Mouse (Mus musculus): Measurements from ENCODE around the gene Tspan17. TPM values are rescaled to one million over a fixed set of nuclear protein-coding genes. Genes with fewer than 3 reads are reported as not detected.
A peak's percentile ranks its signal among the peaks of the same experiment; 100 is the strongest.

Gene Tspan17
- polyA plus RNA-seq, 1 experiment, result 12.0 TPM

DNA sequence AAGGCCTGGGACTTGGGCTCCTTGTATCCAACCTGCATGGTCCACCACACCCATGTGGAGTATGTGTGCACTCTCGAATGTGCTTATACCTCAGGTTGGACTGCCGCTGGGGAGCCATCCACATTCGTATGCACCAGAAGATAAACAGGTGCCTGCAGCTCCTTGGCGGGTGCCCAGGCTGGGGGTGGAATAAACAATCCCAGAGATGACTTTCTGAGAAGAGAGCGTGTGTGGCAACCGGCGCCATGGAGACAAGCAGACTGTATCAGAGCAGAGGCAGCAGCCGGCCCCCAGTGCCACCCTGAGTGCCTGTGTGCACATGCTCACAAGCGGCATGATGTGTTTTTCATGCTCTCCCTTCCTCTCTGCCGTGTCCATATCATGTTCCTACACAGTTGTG lies 36.5 kb upstream of the Tspan17 start:
- Histone ChIP-seq H3K4me3 (replicated peaks; ENCODE audit: control insufficient read depth, low read depth, low read length) (no peak overlapping the region), H3K27ac (ENCODE audit: control insufficient read depth, insufficient read depth, low read depth, low read length, poor library complexity) (no peak overlapping the region), H3K4me1 (ENCODE audit: control insufficient read depth, insufficient read depth, low read length) (no peaks in the 10 kb centered on the region)
- WGBS, result 66% methylated on average over 10 of the region's 10 CpGs
- TF ChIP-seq CTCF (IDR thresholded peaks at IDR 0.05; ENCODE audit: control insufficient read depth, insufficient read depth, low read length) (no peak), POLR2A (IDR thresholded peaks at IDR 0.05; ENCODE audit: borderline replicate concordance, control insufficient read depth, low read depth, low read length) (no peak)

GRCm38 (mm10) chr13:54753733-54754132 lies 35.4 kb upstream of the Tspan17 start:
- 56% methylated on average over 6 of the region's 6 CpGs for WGBS

GRCm38 (mm10) chr13:54754169-54755080 lies 34.8 kb upstream of the Tspan17 start:
- no peaks in the 10 kb centered on the region; the same call in 1 of the 2 replicates for H3K4me1 ChIP-seq (ENCODE audit: control insufficient read depth, insufficient read depth, low read length)
- 39% methylated on average over 12 of the region's 12 CpGs for WGBS
- no peak overlapping the region for H3K4me3 ChIP-seq (replicated peaks; ENCODE audit: control insufficient read depth, low read depth, low read length)
- no peak overlapping the region for H3K27ac ChIP-seq (ENCODE audit: control insufficient read depth, insufficient read depth, low read depth, low read length, poor library complexity)
- TF ChIP-seq POLR2A (IDR thresholded peaks at IDR 0.05; ENCODE audit: borderline replicate concordance, control insufficient read depth, low read depth, low read length) (no peak), CTCF (IDR thresholded peaks at IDR 0.05; ENCODE audit: control insufficient read depth, insufficient read depth, low read length) (no peak)

More at GRCm38 (mm10) chr13:54753733-54754132, 35.4 kb upstream of the Tspan17 start:
- TF ChIP-seq CTCF (IDR thresholded peaks at IDR 0.05; ENCODE audit: control insufficient read depth, insufficient read depth, low read length) (no peak), POLR2A (IDR thresholded peaks at IDR 0.05; ENCODE audit: borderline replicate concordance, control insufficient read depth, low read depth, low read length) (no peak)
- Histone ChIP-seq H3K27ac (ENCODE audit: control insufficient read depth, insufficient read depth, low read depth, low read length, poor library complexity) (no peak overlapping the region), H3K4me1 (ENCODE audit: control insufficient read depth, insufficient read depth, low read length) (no peaks in the 10 kb centered on the region; the same call in 1 of the 2 replicates), H3K4me3 (replicated peaks; ENCODE audit: control insufficient read depth, low read depth, low read length) (no peak overlapping the region)

DNA sequence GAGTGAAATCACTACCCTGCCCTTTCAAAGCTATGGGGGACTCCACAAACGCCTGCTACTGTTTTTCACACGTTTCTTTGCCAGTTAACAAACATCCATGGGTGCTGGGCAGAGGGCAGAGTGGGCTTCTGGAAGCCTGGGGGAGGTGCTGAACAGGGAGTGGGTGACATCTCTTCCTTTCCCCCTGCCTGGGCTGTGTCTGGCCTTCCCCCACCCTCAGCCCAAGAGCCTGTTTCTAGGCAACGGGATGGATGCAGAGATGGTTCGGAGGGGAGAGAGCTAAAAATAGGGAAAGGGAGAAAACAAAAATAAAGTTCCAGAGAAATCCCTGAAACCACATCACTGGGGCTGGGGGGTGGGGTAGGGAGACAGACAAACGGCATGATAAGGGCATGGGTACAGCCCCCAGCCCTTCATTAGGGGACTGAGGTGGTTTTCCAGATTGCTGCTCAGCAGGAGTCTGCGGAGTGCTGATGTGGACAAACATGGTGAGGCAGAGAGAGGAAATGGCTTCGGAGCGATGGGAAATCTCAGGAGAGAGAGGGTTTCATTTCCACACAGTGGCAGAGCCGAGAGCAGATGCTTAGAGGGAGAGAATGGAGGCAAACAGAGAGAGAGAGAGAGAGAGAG lies 33.9 kb upstream of the Tspan17 start:
- 30% methylated on average over 9 of the region's 9 CpGs for WGBS
- no peaks in the 10 kb centered on the region; the same call in 1 of the 2 replicates for H3K4me1 ChIP-seq (ENCODE audit: control insufficient read depth, insufficient read depth, low read length)
- H3K27ac ChIP-seq (ENCODE audit: control insufficient read depth, insufficient read depth, low read depth, low read length, poor library complexity), result no peak overlapping the region
- no peak for TF ChIP-seq POLR2A (IDR thresholded peaks at IDR 0.05; ENCODE audit: borderline replicate concordance, control insufficient read depth, low read depth, low read length)
- no peak for TF ChIP-seq CTCF (IDR thresholded peaks at IDR 0.05; ENCODE audit: control insufficient read depth, insufficient read depth, low read length)
- H3K4me3 ChIP-seq (replicated peaks; ENCODE audit: control insufficient read depth, low read depth, low read length), result no peak overlapping the region

DNA sequence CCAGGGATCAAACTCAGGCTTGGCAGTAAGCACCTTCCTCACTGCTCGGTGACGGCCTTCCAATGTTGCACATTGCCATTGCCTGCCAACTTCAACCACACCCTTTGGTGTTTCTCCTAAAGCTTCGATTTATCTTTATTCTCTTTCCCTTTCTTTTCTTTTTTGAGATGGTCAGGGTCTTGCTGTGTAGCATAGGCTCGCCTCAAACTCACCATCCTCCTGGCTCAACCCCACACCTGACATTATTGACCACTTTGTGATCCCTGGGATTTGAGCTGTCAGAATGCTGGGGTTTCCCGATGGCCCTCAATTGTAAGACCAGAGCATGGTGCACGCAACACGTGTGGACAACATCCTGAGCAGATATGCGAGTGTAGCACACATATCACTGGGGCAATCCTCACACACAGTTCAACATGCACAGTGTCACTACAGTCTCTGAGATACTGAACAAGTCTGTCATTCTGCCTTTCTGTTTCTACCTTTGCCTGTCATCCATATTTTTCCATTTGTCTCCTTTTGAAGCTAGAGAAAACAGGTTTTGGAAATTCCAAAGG lies 32.9 kb upstream of the Tspan17 start:
- Histone ChIP-seq H3K4me3 (replicated peaks; ENCODE audit: control insufficient read depth, low read depth, low read length) (no peak overlapping the region), H3K27ac (ENCODE audit: control insufficient read depth, insufficient read depth, low read depth, low read length, poor library complexity) (no peak overlapping the region), H3K4me1 (ENCODE audit: control insufficient read depth, insufficient read depth, low read length) (no peaks in the 10 kb centered on the region; the same call in 1 of the 2 replicates)
- no peak for TF ChIP-seq POLR2A (IDR thresholded peaks at IDR 0.05; ENCODE audit: borderline replicate concordance, control insufficient read depth, low read depth, low read length)
- TF ChIP-seq CTCF (IDR thresholded peaks at IDR 0.05; ENCODE audit: control insufficient read depth, insufficient read depth, low read length), result no peak
- WGBS, result 76% methylated on average over 8 of the region's 8 CpGs

DNA sequence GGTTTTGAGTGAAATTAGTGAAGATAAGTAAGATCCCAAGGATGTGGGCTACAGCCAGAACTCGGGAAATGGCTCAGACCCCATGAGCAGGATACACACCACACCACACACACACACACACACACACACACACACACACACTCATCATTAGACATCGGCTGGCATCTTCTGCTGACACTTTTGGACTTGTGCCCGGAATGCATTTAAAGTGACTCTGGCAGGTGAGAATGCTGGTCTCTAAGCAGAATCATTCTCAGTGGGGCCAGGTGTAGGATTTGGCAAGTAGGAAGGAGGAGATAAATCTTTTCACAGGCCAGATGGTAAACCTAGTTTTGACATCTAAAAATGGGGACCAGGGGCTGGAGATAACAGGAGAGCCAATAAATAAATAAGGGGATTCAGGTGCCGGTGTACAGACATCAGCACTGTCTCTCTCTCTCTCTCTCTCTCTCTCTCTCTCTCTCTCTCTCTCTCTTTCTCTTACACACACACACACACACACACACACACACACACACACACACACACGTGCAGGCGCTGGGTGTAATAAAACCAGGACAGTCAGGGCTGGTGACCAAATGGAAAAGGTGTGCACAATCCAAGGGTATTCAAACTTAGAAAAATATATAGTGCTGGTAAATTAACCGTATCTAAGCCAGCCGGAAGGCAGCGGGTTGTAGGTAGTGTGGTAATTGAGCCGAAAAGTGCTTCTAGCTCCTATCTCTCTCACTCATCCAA lies 31.9 kb upstream of the Tspan17 start:
- H3K4me3 ChIP-seq (replicated peaks; ENCODE audit: control insufficient read depth, low read depth, low read length), result no peak overlapping the region
- H3K27ac ChIP-seq (ENCODE audit: control insufficient read depth, insufficient read depth, low read depth, low read length, poor library complexity), result no peak overlapping the region
- TF ChIP-seq CTCF (IDR thresholded peaks at IDR 0.05; ENCODE audit: control insufficient read depth, insufficient read depth, low read length) (no peak), POLR2A (IDR thresholded peaks at IDR 0.05; ENCODE audit: borderline replicate concordance, control insufficient read depth, low read depth, low read length) (no peak)
- H3K4me1 ChIP-seq (ENCODE audit: control insufficient read depth, insufficient read depth, low read length), result no peaks in the 10 kb centered on the region; the same call in 1 of the 2 replicates
- 51% methylated on average over 10 of the region's 10 CpGs for WGBS

DNA sequence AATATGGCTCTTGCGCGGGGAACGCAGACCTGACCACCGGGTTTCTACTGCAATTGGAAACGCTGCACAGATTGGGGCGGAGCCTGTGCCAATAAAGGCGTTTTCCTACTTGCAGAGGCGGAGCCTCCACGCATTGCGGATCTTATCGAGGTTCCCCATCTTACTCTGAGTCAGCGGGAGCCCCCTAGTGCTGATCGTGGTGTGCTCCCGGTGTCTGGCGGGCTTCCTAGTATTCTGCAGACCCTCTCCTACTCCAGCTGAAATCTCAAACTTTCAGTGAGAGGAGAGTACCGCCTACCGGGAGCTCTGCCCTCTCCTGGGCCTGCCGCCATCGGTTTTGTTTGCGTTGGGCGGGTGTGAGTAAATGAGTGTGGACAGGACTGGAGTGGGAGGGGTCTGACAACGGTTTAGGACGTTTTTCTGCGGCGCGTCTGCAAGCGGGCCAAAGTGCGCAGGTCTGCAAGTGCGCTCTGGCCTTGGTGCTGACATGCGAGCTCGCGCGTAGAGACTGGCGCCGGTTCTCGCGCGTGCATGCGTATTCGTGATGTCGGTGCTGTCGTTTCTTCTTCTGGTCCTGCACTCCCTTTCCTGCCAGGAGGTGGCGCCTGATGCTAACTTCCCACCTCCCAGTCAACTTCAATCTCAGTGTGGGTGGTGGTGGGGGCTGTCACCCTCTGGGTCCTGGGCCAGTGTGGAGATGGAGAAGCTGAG lies 31.0 kb upstream of the Tspan17 start:
- Histone ChIP-seq H3K4me1 (ENCODE audit: control insufficient read depth, insufficient read depth, low read length) (no peaks in the 10 kb centered on the region; the same call in 1 of the 2 replicates), H3K4me3 (replicated peaks; ENCODE audit: control insufficient read depth, low read depth, low read length) (peak overlapping the region; percentile 9), H3K27ac (ENCODE audit: control insufficient read depth, insufficient read depth, low read depth, low read length, poor library complexity) (no peak overlapping the region)
- 2% methylated on average over 43 of the region's 43 CpGs for WGBS
- no peak for TF ChIP-seq POLR2A (IDR thresholded peaks at IDR 0.05; ENCODE audit: borderline replicate concordance, control insufficient read depth, low read depth, low read length)
- peak; percentile 65; the same call in 1 of the 2 replicates for TF ChIP-seq CTCF (IDR thresholded peaks at IDR 0.05; ENCODE audit: control insufficient read depth, insufficient read depth, low read length)

Measured in bone marrow, adult 2 months (tissue).